Mouse (Mus musculus) spleen, adult 2 months (tissue): ENCODE measurements at regions not wholly inside any gene's neighbourhood (a gene's known extent, or its start where the extent isn't known, plus 50 kb on each side); places are given as distances from the start of the nearest gene placed in this dataset.

Source experiments
- DNase-seq, 2 experiments: peaks; one replicate each; pipeline versions ENCODE4 v3.0.0 to v3.0.0-alpha.2; 2012 to 2021; ENCODE audit warnings: low spot score in 2 of 2, low read depth in 1 of 2
- H3K27ac ChIP-seq: fragments of 200-500 bp; 2 replicates; pipeline ENCODE4 v1.5.1; 2012; ENCODE audit warnings: low read length, inconsistent platforms; ENCODE audit not compliant: insufficient read depth
- H3K27me3 ChIP-seq: fragments of 200-500 bp; 2 replicates; pipeline ENCODE4 v1.6.1; 2012; ENCODE audit warnings: mild to moderate bottlenecking, moderate library complexity, low read length, inconsistent platforms; ENCODE audit not compliant: control insufficient read depth, insufficient read depth
- H3K36me3 ChIP-seq: fragments of 200-500 bp; 2 replicates; pipeline ENCODE4 v1.6.1; 2012; ENCODE audit warnings: mild to moderate bottlenecking, low read length, inconsistent platforms; ENCODE audit not compliant: control insufficient read depth, insufficient read depth
- H3K4me1 ChIP-seq: fragments of 200-500 bp; 2 replicates; pipeline ENCODE4 v1.6.1; 2011; ENCODE audit warnings: inconsistent platforms; ENCODE audit not compliant: control insufficient read depth, insufficient read depth, insufficient read length
- H3K4me3 ChIP-seq: fragments of 200-500 bp; 2 replicates; pipeline ENCODE4 v1.5.1; 2011; ENCODE audit warnings: mild to moderate bottlenecking, inconsistent platforms; ENCODE audit not compliant: insufficient read depth, insufficient read length; ENCODE audit errors: extremely low read depth
- CTCF ChIP-seq: fragments of 200-500 bp; IDR thresholded peaks from 2 replicates; pipeline ENCODE4 v1.5.1; 2011; ENCODE audit warnings: mild to moderate bottlenecking, inconsistent platforms; ENCODE audit not compliant: insufficient read depth, insufficient read length, insufficient replicate concordance; ENCODE audit errors: extremely low read depth
- POLR2A ChIP-seq: fragments of 200-500 bp; IDR thresholded peaks from 2 replicates; pipeline ENCODE4 v1.6.1; 2011; ENCODE audit warnings: low read depth, low read length, inconsistent platforms
- WGBS: fragments of 180-500 bp; shearing (Covaris S2); methylation state at CpG from one replicate; pipeline ENCODE4 v1.1.7; 2018; 5-methylcytosine and 5-hydroxymethylcytosine counted together

- H3K36me3 ChIP-seq, result no peaks in the 10 kb centered on the region
- 70% methylated on average over 3 of the region's 3 CpGs for WGBS
- TF ChIP-seq POLR2A, result no peak
- no peak for TF ChIP-seq CTCF
- no peaks in the 10 kb centered on the region for H3K27me3 ChIP-seq
- H3K4me3 ChIP-seq, result no peak overlapping the region
- H3K4me1 ChIP-seq, result no peaks in the 10 kb centered on the region
- H3K27ac ChIP-seq, result no peak overlapping the region
- DNase-seq, result no peak
Measured at GRCm38 (mm10) chr12:71407294-71407693, 97.6 kb downstream of the Dact1 start.

- WGBS, result 69% methylated on average over 3 of the region's 3 CpGs
- no peak for DNase-seq
- Histone ChIP-seq H3K27me3 (no peaks in the 10 kb centered on the region), H3K27ac (no peak overlapping the region), H3K36me3 (no peaks in the 10 kb centered on the region), H3K4me3 (no peak overlapping the region), H3K4me1 (no peaks in the 10 kb centered on the region)
- TF ChIP-seq CTCF (no peak), POLR2A (no peak)
Measured at GRCm38 (mm10) chr12:71408396-71409050, 98.8 kb downstream of the Dact1 start.

- Histone ChIP-seq H3K4me3 (no peak overlapping the region), H3K27ac (no peak overlapping the region), H3K4me1 (no peaks in the 10 kb centered on the region), H3K36me3 (no peaks in the 10 kb centered on the region), H3K27me3 (no peaks in the 10 kb centered on the region)
- DNase-seq, result no peak
- TF ChIP-seq CTCF, result no peak
- no peak for TF ChIP-seq POLR2A
- 80% methylated on average over 3 of the region's 3 CpGs for WGBS
Measured at GRCm38 (mm10) chr12:71412331-71412730, 102.6 kb downstream of the Dact1 start.

GRCm38 (mm10) chr12:71416968-71417367 lies 107.3 kb downstream of the Dact1 start:
- WGBS, result 91% methylated on average over 2 of the region's 2 CpGs
- no peaks in the 10 kb centered on the region for H3K27me3 ChIP-seq
- no peak overlapping the region for H3K4me3 ChIP-seq
- no peak overlapping the region for H3K27ac ChIP-seq
- no peaks in the 10 kb centered on the region for H3K36me3 ChIP-seq
- no peaks in the 10 kb centered on the region for H3K4me1 ChIP-seq
- no peak for DNase-seq
- TF ChIP-seq POLR2A, result no peak
- no peak for TF ChIP-seq CTCF

GRCm38 (mm10) chr12:71418186-71418585 lies 108.5 kb downstream of the Dact1 start:
- Histone ChIP-seq H3K4me1 (no peaks in the 10 kb centered on the region), H3K27me3 (no peaks in the 10 kb centered on the region), H3K4me3 (no peak overlapping the region), H3K27ac (no peak overlapping the region), H3K36me3 (no peaks in the 10 kb centered on the region)
- TF ChIP-seq CTCF (no peak), POLR2A (no peak)
- DNase-seq, result no peak
- WGBS, result 74% methylated on average over 7 of the region's 7 CpGs

- no peaks in the 10 kb centered on the region for H3K4me1 ChIP-seq
- TF ChIP-seq POLR2A, result no peak
- no peak for TF ChIP-seq CTCF
- H3K36me3 ChIP-seq, result no peaks in the 10 kb centered on the region
- no peak overlapping the region for H3K4me3 ChIP-seq
- no peaks in the 10 kb centered on the region for H3K27me3 ChIP-seq
- no peak for DNase-seq
- 61% methylated on average over 4 of the region's 4 CpGs for WGBS
- no peak overlapping the region for H3K27ac ChIP-seq
Measured at GRCm38 (mm10) chr12:71419161-71419560, 109.5 kb downstream of the Dact1 start.

GRCm38 (mm10) chr12:71426023-71426719 lies 116.5 kb downstream of the Dact1 start:
- no peaks in the 10 kb centered on the region for H3K36me3 ChIP-seq
- no peaks in the 10 kb centered on the region for H3K4me1 ChIP-seq
- H3K27ac ChIP-seq, result no peak overlapping the region
- no peak overlapping the region for H3K4me3 ChIP-seq
- H3K27me3 ChIP-seq, result no peaks in the 10 kb centered on the region
- 78% methylated on average over 10 of the region's 10 CpGs for WGBS
- DNase-seq, result no peak
- TF ChIP-seq CTCF (no peak), POLR2A (no peak)
